Mouse (Mus musculus) megakaryocyte, embryonic 14.5 days (primary cell): ENCODE data around the gene Cd163. TPM values are rescaled to one million over a fixed set of nuclear protein-coding genes. Genes with fewer than 3 reads are reported as not detected.
"Not testable (repeated sequence)": the region's sequence is repeated elsewhere in the genome, so short reads cannot be mapped to it uniquely, and the experiment has no call there.

Source experiments
- H3K27me3 ChIP-seq: replicated peaks from 2 replicates; pipeline ENCODE3; 2012; ENCODE audit warnings: inconsistent platforms
- H3K36me3 ChIP-seq: replicated peaks from 2 replicates; pipeline ENCODE3; 2012; ENCODE audit warnings: low read length, inconsistent platforms, mixed read lengths
- H3K4me1 ChIP-seq: 2 replicates; pipeline ENCODE4 v1.6.1; 2012; ENCODE audit warnings: inconsistent platforms
- H3K4me3 ChIP-seq: replicated peaks from 2 replicates; pipeline ENCODE3; 2012; ENCODE audit warnings: moderate library complexity, mild to moderate bottlenecking, inconsistent platforms
- H3K9me3 ChIP-seq: 2 replicates; pipeline ENCODE4 v1.6.1; 2012; ENCODE audit warnings: inconsistent platforms
- FLI1 ChIP-seq: IDR thresholded peaks from 2 replicates; pipeline ENCODE4 v1.6.1; 2012; ENCODE audit warnings: low read length, inconsistent platforms, mixed read lengths
- GATA1 ChIP-seq: IDR thresholded peaks from 3 replicates; pipeline ENCODE4 v1.6.1; 2012; ENCODE audit warnings: mixed read lengths, low read length, inconsistent platforms, borderline replicate concordance
- polyA plus RNA-seq: library from polyadenylated mRNA; stranded (reverse); fragments of >175 nt; gene quantifications from 2 replicates; pipeline ENCODE4 v1.2.3, GENCODE M21; 2012; ENCODE audit warnings: low replicate concordance; ENCODE audit not compliant: insufficient read depth

Gene Cd163
- polyA plus RNA-seq = not detected in 2 replicates

GRCm38 (mm10) chr6:124304356-124304755 is at the start of gene Cd163:
Cd163 (plus strand) TSS chr6:124304656.
- peaks cover 9% of the 10 kb centered on the region for H3K9me3 ChIP-seq
- H3K4me3 ChIP-seq = no peak within 1 kb of the TSS
- no peak for TF ChIP-seq GATA1
- H3K4me1 ChIP-seq = no peaks in the 10 kb centered on the region
- H3K36me3 ChIP-seq = no peaks in the 10 kb centered on the region
- peaks cover 6% of the 10 kb centered on the region for H3K27me3 ChIP-seq

GRCm38 (mm10) chr6:124255721-124256470 is 48.6 kb upstream of the Cd163 start:
- H3K9me3 ChIP-seq = no peaks in the 10 kb centered on the region
- H3K27me3 ChIP-seq = peaks cover 3% of the 10 kb centered on the region
- no peak for TF ChIP-seq GATA1
- no peak for TF ChIP-seq FLI1
- no peaks in the 10 kb centered on the region for H3K4me1 ChIP-seq
- no peaks in the 10 kb centered on the region for H3K36me3 ChIP-seq
- no peak overlapping the region for H3K4me3 ChIP-seq

GRCm38 (mm10) chr6:124260198-124260931 is 44.1 kb upstream of the Cd163 start:
- Histone ChIP-seq H3K4me1 (peaks cover 6% of the 10 kb centered on the region), H3K4me3 (no peak overlapping the region)
- TF ChIP-seq GATA1 (no peak), FLI1 (no peak)

GRCm38 (mm10) chr6:124262696-124263095 is 41.8 kb upstream of the Cd163 start:
- Histone ChIP-seq H3K27me3 (peaks cover 7% of the 10 kb centered on the region), H3K36me3 (no peaks in the 10 kb centered on the region), H3K4me1 (peaks cover 6% of the 10 kb centered on the region), H3K4me3 (no peak overlapping the region), H3K9me3 (no peaks in the 10 kb centered on the region)
- TF ChIP-seq GATA1 (no peak), FLI1 (no peak)

More at GRCm38 (mm10) chr6:124260198-124260931, 44.1 kb upstream of the Cd163 start:
- no peaks in the 10 kb centered on the region for H3K9me3 ChIP-seq
- peaks cover 9% of the 10 kb centered on the region for H3K27me3 ChIP-seq
- no peaks in the 10 kb centered on the region for H3K36me3 ChIP-seq

GRCm38 (mm10) chr6:124273231-124273880 is 31.1 kb upstream of the Cd163 start:
- Histone ChIP-seq H3K9me3 (no peaks in the 10 kb centered on the region), H3K4me1 (peaks cover 29% of the 10 kb centered on the region), H3K36me3 (no peaks in the 10 kb centered on the region), H3K27me3 (peaks cover 2% of the 10 kb centered on the region), H3K4me3 (peak overlapping the region; percentile 69)
- TF ChIP-seq GATA1 = no peak
- TF ChIP-seq FLI1 = no peak

GRCm38 (mm10) chr6:124277641-124278040 is 26.8 kb upstream of the Cd163 start:
- TF ChIP-seq GATA1 (no peak), FLI1 (no peak)
- H3K4me1 ChIP-seq = peaks cover 30% of the 10 kb centered on the region
- no peaks in the 10 kb centered on the region for H3K9me3 ChIP-seq
- no peaks in the 10 kb centered on the region for H3K36me3 ChIP-seq
- no peak overlapping the region for H3K4me3 ChIP-seq
- peaks cover 2% of the 10 kb centered on the region for H3K27me3 ChIP-seq

GRCm38 (mm10) chr6:124278291-124278690 is 26.2 kb upstream of the Cd163 start:
- H3K4me1 ChIP-seq = peaks cover 27% of the 10 kb centered on the region
- TF ChIP-seq FLI1 = no peak
- TF ChIP-seq GATA1 = no peak
- H3K27me3 ChIP-seq = peaks cover 2% of the 10 kb centered on the region
- no peaks in the 10 kb centered on the region for H3K9me3 ChIP-seq
- peak overlapping the region; percentile 47 for H3K4me3 ChIP-seq
- no peaks in the 10 kb centered on the region for H3K36me3 ChIP-seq

GRCm38 (mm10) chr6:124282731-124283130 is 21.7 kb upstream of the Cd163 start:
- no peak for TF ChIP-seq GATA1
- no peak for TF ChIP-seq FLI1
- Histone ChIP-seq H3K4me3 (no peak overlapping the region), H3K4me1 (peaks cover 4% of the 10 kb centered on the region; the same call in 1 of the 2 replicates), H3K9me3 (peaks cover 5% of the 10 kb centered on the region), H3K27me3 (no peaks in the 10 kb centered on the region), H3K36me3 (no peaks in the 10 kb centered on the region)

- not testable (repeated sequence) for H3K36me3 ChIP-seq, H3K27me3 ChIP-seq, H3K4me1 ChIP-seq, H3K4me3 ChIP-seq, H3K9me3 ChIP-seq
Measured at GRCm38 (mm10) chr6:124297378-124297777, 7.1 kb upstream of the Cd163 start.
